In the genomic region with DNA sequence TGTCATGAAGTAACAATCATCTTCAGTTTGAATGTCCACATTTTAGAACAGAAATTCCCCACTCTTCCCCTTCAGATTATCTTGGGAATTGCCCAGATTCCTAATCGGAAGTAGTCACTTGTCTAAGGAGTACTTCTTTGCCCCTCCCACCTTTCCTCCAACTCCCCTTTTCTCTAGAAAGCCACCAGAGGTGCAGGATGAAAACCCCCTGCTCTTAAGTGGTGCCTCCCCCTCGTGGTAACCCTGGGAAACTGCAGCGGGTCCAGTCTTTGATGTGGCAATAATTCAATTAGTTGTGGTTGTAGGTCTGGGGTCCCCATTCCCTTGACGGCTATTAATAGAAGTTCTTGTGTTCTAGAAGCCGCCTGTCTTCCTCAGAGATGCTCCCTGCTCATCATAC, we compare ENCODE assay signal across 8 mouse cellular contexts.
A peak's percentile ranks its signal among the peaks of the same experiment; 100 is the strongest.
DNase-seq lines count a peak whose midpoint lies in the region; ATAC-seq and TF ChIP-seq lines count a peak whose summit lies in the region.

No protein-coding gene starts in this region.

- TF ChIP-seq CTCF in midbrain, postnatal 0 days (IDR thresholded peaks at IDR 0.05): peak; percentile 51
- TF ChIP-seq CTCF in brain, embryonic 14.5 days (IDR thresholded peaks at IDR 0.05; ENCODE audit: borderline replicate concordance, extremely low read depth, insufficient read depth, insufficient read length): peak; percentile 49; the same call in 1 of the 2 replicates

- no peaks in the 10 kb centered on the region for H3K9me3 ChIP-seq in forebrain, embryonic 10.5 days
- H3K9me3 ChIP-seq in forebrain, embryonic 11.5 days (ENCODE audit: control insufficient read depth, low read length): no peaks in the 10 kb centered on the region
- H3K9me3 ChIP-seq in midbrain, postnatal 0 days (ENCODE audit: low read length): no peaks in the 10 kb centered on the region
- H3K9me3 ChIP-seq in midbrain, embryonic 15.5 days: no peaks in the 10 kb centered on the region

- WGBS in forebrain, embryonic 10.5 days: 32% methylated on average over 5 of the region's 5 CpGs
- 36% methylated on average over 5 of the region's 5 CpGs for WGBS in forebrain, embryonic 11.5 days
- WGBS in midbrain, postnatal 0 days: 25% methylated on average over 5 of the region's 5 CpGs
- 32% methylated on average over 5 of the region's 5 CpGs for WGBS in midbrain, embryonic 15.5 days

- DNase-seq in forebrain, embryonic 10.5 days (ENCODE audit: extremely low spot score, low spot score): peak; percentile 21
- DNase-seq in forebrain, embryonic 11.5 days (ENCODE audit: low spot score): no peak
- peak; percentile 5 for DNase-seq in midbrain, postnatal 0 days (ENCODE audit: low spot score)
- DNase-seq in brain, embryonic 14.5 days (ENCODE audit: low read depth): peak; percentile 5
- DNase-seq in kidney, postnatal 14 days: peak; percentile 28
- DNase-seq in thymus, postnatal 4 days: peak; percentile 49
- DNase-seq in layer of hippocampus, adult 11-12 months (ENCODE audit: low spot score): no peak

- H3K9ac ChIP-seq in forebrain, embryonic 11.5 days (ENCODE audit: low read length): no peak overlapping the region
- no peak overlapping the region for H3K9ac ChIP-seq in midbrain, postnatal 0 days (replicated peaks; ENCODE audit: low read length, poor library complexity, severe bottlenecking)
- no peak overlapping the region for H3K9ac ChIP-seq in midbrain, embryonic 15.5 days

- H3K27ac ChIP-seq in forebrain, embryonic 10.5 days: no peak overlapping the region
- no peak overlapping the region for H3K27ac ChIP-seq in forebrain, embryonic 11.5 days (ENCODE audit: low read depth, low read length)
- no peak overlapping the region for H3K27ac ChIP-seq in midbrain, postnatal 0 days (ENCODE audit: low read depth, low read length)
- H3K27ac ChIP-seq in midbrain, embryonic 15.5 days: no peak overlapping the region

- 0 out of 2 replicates have a peak, but pooled peaks cover 3% of the 10 kb centered on the region for H3K4me1 ChIP-seq in forebrain, embryonic 10.5 days
- H3K4me1 ChIP-seq in forebrain, embryonic 11.5 days (replicated peaks; ENCODE audit: control insufficient read depth, insufficient read depth, low read length): no peaks in the 10 kb centered on the region
- H3K4me1 ChIP-seq in midbrain, postnatal 0 days (ENCODE audit: insufficient read depth, low read length): no peaks in the 10 kb centered on the region
- no peaks in the 10 kb centered on the region for H3K4me1 ChIP-seq in midbrain, embryonic 15.5 days

- no peak overlapping the region for H3K4me3 ChIP-seq in forebrain, embryonic 10.5 days
- no peak overlapping the region for H3K4me3 ChIP-seq in forebrain, embryonic 11.5 days (ENCODE audit: low read depth, low read length)
- H3K4me3 ChIP-seq in midbrain, postnatal 0 days (ENCODE audit: low read depth, low read length): no peak overlapping the region
- no peak overlapping the region for H3K4me3 ChIP-seq in midbrain, embryonic 15.5 days

- no peaks in the 10 kb centered on the region for H3K27me3 ChIP-seq in forebrain, embryonic 10.5 days (ENCODE audit: poor library complexity, severe bottlenecking)
- no peaks in the 10 kb centered on the region for H3K27me3 ChIP-seq in forebrain, embryonic 11.5 days (ENCODE audit: control insufficient read depth, insufficient read depth, low read length)
- H3K27me3 ChIP-seq in midbrain, postnatal 0 days (ENCODE audit: insufficient read depth, low read length): no peaks in the 10 kb centered on the region
- H3K27me3 ChIP-seq in midbrain, embryonic 15.5 days (replicated peaks): no peaks in the 10 kb centered on the region

- ATAC-seq in forebrain, embryonic 11.5 days (replicated peaks; ENCODE audit: low FRiP score): no peak
- no peak for ATAC-seq in midbrain, postnatal 0 days (ENCODE audit: low FRiP score)
- ATAC-seq in midbrain, embryonic 15.5 days (replicated peaks): no peak

- H3K36me3 ChIP-seq in forebrain, embryonic 10.5 days (replicated peaks): no peaks in the 10 kb centered on the region
- no peaks in the 10 kb centered on the region for H3K36me3 ChIP-seq in forebrain, embryonic 11.5 days (ENCODE audit: control insufficient read depth, insufficient read depth, low read length)
- H3K36me3 ChIP-seq in midbrain, postnatal 0 days (ENCODE audit: insufficient read depth, low read length): no peaks in the 10 kb centered on the region
- H3K36me3 ChIP-seq in midbrain, embryonic 15.5 days (replicated peaks): no peaks in the 10 kb centered on the region

- no peak for TF ChIP-seq POLR2A in brain, embryonic 14.5 days (IDR thresholded peaks at IDR 0.05; ENCODE audit: borderline replicate concordance, extremely low read depth, insufficient read depth, insufficient read length, poor library complexity, severe bottlenecking)

- no peak overlapping the region for H3K4me2 ChIP-seq in forebrain, embryonic 11.5 days (ENCODE audit: low read depth, low read length, severe bottlenecking)
- no peak overlapping the region for H3K4me2 ChIP-seq in midbrain, postnatal 0 days (ENCODE audit: low read depth, low read length, poor library complexity, severe bottlenecking)
- no peak overlapping the region for H3K4me2 ChIP-seq in midbrain, embryonic 15.5 days

Comparison
In these comparisons a context has a peak if more than half of its experiments do, and no peak if none do; other contexts are left out.
1. DNase-seq: peak in forebrain, embryonic 10.5 days (single experiment), midbrain, postnatal 0 days (single experiment), brain, embryonic 14.5 days (single experiment), kidney, postnatal 14 days (single experiment) and thymus, postnatal 4 days (single experiment); none in forebrain, embryonic 11.5 days (single experiment) and layer of hippocampus, adult 11-12 months (single experiment).